Mouse (Mus musculus) brain, embryonic 14.5 days (tissue): ENCODE data around the gene Ppp1r21.

Source experiments
- CTCF ChIP-seq: fragments of 200-500 bp; IDR thresholded peaks from 2 replicates; pipeline ENCODE4 v1.5.1; 2012; ENCODE audit warnings: inconsistent platforms, mild to moderate bottlenecking, moderate library complexity, borderline replicate concordance; ENCODE audit not compliant: insufficient read depth, insufficient read length; ENCODE audit errors: extremely low read depth
- POLR2A ChIP-seq: fragments of 200-500 bp; IDR thresholded peaks from 2 replicates; pipeline ENCODE4 v1.6.1; 2012; ENCODE audit warnings: mild to moderate bottlenecking, inconsistent platforms, borderline replicate concordance; ENCODE audit not compliant: poor library complexity, insufficient read depth, insufficient read length, severe bottlenecking; ENCODE audit errors: extremely low read depth

DNA sequence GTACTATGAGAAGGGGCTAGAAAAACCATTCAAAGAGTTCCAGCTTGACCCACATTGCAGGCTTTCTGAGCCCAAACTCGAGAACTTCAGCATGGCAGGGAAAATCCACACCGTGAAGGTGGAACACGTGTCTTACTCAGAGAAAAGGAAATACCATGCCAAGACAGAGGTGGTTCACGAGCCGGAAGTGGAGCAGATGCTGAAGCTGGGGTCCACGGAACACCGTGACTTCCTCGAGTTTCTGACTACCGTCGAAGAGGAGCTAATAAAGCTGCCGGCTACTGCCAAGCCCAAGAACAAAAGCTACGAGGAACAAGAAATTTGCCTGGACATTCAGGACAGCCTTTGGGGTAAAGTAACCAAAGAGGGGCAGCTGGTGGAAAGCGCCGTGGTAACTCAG lies 106.2 kb downstream of the Ppp1r21 start:
- TF ChIP-seq CTCF (no peak), POLR2A (no peak)
